Mouse (Mus musculus): ENCODE data around the gene Plscr4.
A peak's percentile ranks its signal among the peaks of the same experiment; 100 is the strongest.

Plscr4 gene

DNA sequence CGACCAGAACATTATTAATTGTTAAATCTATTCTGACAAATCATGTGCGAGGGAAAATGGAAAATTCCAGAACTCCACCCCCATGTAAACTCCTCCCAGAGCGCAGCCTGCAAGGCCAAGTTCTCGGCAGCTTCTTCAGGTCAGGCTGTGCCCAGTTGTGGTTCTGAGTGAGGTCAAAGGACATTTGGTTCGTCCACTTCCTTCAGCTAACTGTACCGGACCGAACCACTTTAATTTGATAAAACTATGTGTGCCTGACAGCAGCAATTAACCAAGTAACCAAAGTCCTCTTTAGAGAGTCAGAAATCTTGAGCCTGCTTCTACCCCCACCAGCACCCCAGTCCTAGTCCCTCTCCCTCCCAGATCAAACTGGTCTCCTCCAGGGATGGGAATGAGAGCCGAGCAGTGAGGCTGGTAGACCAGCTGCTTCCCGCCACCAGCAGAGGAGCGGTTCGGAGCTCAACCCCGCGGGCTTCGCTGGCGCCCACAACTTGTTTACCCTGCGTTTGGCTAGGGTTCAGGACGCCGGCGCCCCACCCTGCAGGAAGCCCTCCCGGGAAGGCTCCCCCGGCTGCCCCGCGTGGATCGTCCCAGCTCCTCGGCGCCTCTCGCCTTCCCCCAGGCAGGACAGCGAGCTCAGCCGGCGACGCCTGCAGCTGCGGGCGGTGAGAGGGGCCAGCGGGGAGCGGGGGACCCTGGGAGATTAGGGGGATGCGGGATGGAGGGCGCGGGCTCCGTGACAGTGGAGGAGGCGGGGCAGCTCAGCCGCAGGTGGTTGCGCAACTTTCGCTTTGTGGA, at the start of gene Plscr4:
Gene Plscr4, plus strand, starts transcription at position 113 of the 798 bp plus-strand sequence.
- DNase-seq (ENCODE audit: low spot score): no peak

- DNase-seq (ENCODE audit: low spot score): no peak
Observed at GRCm38 (mm10) chr9:92410225-92410624, 46.9 kb upstream of the Plscr4 start.

DNA sequence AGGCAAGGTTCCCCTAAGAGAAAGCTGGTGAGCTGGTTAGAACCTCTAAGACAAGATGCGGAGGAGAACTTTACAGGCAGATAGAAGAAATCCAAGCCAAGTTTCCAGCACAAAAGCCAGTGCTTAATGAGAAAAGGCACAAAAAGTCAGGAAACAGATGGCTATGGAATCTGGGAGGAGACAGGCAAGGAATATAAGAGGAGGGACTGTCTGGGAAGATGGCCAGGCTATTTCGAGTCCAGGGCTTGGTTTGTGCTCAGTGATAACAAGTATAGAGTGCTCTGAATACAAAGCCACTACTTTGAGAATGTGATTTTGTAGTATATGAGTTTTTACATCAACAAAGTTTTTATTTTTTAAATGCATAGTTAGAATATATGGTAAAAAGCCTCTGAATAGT, 45.1 kb upstream of the Plscr4 start:
- no peak for DNase-seq (ENCODE audit: low spot score)

DNA sequence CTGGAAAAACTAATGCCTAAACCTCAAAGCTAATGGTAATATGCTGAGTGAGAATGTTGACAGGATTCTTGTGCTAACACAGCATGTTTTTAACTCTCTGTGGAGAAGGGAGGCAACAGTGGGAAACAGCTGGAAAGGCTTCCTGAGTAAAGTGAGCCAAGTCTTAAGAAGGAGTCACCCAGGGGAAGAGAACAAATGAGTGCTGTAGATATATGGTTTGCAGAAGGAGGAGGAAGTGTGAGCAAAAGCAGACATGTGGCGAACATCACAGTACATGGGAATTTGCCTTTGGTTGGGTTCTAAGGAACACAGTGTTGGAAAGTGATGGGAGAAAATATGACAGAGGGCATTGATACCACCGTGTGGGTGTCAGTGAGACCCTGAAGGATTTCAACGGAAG, 43.5 kb upstream of the Plscr4 start:
- no peak for DNase-seq (ENCODE audit: low spot score)

GRCm38 (mm10) chr9:92437781-92438180, 19.4 kb upstream of the Plscr4 start:
- DNase-seq (ENCODE audit: low spot score): no peak

- no peak for DNase-seq (ENCODE audit: low spot score)
Observed at GRCm38 (mm10) chr9:92441468-92441867, 15.7 kb upstream of the Plscr4 start.

DNA sequence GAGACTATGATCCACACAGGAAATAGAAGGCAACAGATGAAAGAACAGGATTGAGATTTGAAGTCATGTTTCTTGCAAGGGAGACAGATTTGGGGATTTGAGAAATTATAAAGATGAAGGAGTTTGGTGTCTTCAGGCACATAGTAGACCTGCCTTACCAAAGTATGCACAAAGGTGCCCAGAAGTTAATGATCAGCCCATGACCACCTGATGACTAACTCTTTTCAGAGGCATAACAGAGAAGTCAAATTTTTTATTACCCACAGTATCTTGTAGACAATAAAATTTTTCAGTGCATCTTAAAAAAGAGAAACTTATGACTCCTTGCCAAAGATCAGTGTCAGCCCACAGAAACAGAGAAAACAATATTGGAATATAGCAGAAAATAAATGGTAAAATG, 12.6 kb upstream of the Plscr4 start:
- DNase-seq (ENCODE audit: low spot score): no peak

- no peak for DNase-seq (ENCODE audit: low spot score)
Observed at GRCm38 (mm10) chr9:92456605-92457004, 568 bp upstream of the Plscr4 start.

DNA sequence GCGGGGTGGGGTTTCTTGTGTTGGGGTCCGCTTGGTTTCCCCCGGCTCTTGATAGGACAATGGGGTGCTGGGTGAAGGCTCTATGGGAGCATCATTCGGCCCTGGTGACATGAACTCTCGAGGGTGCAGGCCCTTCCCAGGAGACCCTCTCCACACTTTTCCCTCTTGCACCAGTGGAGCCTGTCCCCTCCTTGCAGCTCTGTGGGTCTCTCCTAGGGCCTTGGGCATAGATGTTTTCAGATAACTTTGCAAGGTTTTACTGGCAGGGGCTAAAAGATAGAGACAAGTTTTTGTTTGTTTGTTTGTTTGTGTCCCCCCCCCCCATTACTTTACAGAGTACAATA, 858 bp downstream of the Plscr4 start:
- no peak for DNase-seq (ENCODE audit: low spot score)

DNA sequence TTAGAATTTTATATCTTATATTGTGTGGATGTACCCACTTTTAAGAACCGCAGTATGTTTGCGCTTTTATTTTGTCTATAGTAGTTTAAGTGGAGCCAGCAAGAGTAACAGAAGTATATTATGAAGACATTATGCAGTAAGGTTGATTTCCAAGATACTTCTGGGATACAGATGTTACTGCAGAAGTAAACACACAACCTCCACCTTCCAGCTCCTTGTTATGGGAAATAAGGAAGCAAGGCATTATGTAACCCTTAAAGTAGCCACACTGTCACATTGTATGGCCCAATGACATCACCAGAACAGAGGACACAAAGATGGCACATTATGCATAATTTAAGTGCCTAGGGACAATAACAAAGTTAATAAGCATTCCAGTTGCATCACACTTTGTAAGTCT, 1.2 kb downstream of the Plscr4 start:
- no peak for DNase-seq (ENCODE audit: low spot score)

DNA sequence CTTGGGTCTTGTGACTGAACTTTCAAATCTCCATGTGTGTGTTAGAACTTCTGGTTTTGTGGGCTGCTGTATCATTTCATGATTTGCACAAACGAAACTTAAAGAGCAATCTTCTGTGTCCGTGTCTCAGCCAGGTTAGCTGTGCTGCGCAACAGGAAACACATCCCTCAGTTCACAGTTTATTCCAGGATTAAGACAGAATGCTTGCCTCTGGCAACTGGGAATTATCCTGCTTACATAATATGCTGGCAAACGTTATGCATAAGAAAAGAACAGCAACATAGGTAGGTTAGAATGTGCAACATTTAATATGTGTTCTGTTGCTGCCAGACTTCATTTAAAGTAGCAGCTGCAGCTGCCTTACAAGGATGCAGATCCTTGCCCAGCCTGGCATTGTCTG, 10.6 kb downstream of the Plscr4 start:
- no peak for DNase-seq (ENCODE audit: low spot score)

DNA sequence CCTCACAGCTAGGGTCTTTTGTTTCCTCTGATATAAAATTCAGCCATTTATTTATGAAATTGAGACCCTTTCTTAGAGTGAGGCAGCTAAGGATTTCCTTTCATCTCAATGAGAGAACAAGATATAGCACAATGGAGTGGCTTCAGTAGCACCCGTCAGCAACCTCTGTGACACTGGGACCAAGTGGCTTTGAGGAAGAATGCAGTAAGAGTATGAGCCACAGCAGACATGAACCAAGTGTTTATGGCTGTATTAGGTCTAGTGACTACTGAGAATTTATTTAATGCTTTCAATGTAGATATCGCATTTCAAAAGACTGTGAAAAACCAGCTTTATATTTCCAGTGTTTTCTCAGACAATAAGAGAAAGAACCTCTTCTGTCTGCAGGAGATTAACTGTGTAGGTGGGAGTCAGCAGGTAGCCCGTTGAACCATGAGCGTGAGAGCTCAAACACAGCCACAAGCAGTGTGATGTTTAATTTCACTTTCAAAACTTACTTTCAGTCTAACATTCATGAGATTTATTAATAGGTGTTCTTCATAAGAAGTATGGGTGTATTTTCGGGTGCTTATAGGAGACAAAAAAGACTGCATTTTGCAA, 15.2 kb downstream of the Plscr4 start:
- no peak for DNase-seq (ENCODE audit: low spot score)

GRCm38 (mm10) chr9:92473178-92473577, 16.0 kb downstream of the Plscr4 start:
- no peak for DNase-seq (ENCODE audit: low spot score)

GRCm38 (mm10) chr9:92474244-92474643, 17.1 kb downstream of the Plscr4 start:
- no peak for DNase-seq (ENCODE audit: low spot score)

DNA sequence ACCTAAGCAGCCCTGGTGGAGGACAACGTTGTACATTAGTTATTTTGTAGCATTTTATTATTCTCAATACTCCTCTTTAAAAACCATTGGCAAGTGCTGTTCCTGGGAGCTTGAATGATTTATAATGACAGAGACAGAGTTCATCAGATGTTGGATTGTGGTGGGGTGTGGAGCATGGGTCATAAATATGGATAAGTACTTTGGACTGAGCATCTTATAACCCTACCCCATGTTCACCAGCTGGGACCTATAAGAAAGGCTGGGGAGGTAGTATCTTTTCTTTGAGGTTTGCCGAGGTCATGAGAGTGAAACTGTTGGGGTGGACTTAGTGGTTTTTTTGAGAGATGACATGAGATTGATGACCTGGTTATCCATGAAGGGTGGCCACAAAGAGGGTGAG, 24.5 kb downstream of the Plscr4 start:
- DNase-seq (ENCODE audit: low spot score): no peak

DNA sequence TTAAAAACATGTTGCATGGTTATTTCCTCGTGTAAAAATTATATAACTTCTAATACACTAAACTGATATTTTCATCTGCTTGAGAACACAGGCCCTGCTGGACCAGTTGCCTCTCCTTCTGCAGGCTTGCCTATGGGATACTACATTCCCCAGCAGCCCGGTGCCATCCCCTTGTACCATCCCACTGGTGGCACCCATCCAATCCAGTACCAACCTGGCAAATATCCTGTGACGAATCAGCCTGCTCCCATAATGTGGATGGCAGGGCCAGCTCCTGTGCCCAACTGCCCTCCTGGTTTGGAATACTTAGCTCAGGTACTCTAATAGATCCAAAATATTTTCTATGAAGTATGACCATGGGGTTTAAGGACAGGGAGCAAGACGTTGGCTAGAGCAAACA, 25.4 kb downstream of the Plscr4 start:
- no peak for DNase-seq (ENCODE audit: low spot score)

DNA sequence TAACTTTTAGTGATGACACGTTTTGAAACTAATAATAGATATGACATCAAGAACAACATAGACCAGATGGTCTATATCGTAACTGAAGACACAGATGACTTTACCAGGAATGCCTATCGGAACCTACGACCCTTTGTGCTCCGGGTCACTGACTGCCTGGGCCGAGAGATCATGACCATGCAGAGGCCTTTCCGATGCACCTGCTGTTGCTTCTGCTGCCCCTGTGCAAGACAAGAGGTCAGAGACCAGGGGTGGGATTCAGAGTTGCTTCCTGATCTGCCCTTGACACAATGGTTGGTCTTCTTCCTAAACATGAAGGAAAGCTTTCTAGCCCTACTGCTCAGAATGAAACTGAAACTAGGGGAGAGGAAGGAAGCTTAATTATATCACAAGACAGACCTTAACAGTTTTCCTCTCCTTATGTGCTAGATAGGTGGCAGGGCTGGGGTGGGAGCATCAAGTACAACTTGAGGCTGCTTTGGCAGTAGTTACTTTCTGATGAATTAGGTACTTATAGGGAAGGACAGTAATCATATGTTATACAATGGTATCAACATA, 27.6 kb downstream of the Plscr4 start:
- DNase-seq (ENCODE audit: low spot score): no peak

DNA sequence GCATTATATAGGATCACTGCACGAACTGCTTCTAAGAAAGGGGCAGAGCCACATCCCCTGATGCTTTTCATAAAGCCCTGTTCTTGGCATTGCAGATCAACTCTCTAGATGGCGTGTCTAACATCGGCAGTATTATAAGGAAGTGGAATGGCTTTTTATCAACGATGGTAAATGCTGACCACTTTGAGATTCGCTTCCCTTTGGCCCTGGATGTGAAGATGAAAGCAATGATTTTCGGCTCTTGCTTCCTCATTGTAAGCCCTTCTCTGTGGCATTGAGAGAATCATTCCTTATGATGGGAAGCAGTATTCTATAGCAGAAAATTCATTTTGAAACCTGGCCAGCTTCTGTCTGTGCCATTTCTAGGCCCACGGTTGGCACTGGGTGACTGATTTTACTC, 32.7 kb downstream of the Plscr4 start:
- DNase-seq (ENCODE audit: low spot score): no peak

DNA sequence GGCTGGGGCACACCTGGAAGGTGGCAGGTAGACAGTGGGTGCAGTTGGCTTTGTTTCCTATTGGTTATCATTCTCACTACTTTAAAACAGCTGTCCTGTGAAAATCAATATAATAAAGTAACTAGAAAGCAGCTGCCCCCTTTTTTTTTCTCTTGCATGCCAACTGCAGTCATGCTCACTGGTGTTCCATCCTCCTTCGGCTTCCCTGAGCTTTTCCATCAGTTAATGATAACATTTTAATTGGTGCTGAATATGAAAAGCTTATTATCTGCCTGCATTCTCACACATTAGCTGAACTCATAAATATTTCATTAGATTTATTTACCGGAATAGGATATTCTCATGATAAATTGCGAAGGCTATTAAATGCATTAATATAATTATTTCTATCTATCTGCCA, 33.1 kb downstream of the Plscr4 start:
- DNase-seq (ENCODE audit: low spot score): no peak

DNA sequence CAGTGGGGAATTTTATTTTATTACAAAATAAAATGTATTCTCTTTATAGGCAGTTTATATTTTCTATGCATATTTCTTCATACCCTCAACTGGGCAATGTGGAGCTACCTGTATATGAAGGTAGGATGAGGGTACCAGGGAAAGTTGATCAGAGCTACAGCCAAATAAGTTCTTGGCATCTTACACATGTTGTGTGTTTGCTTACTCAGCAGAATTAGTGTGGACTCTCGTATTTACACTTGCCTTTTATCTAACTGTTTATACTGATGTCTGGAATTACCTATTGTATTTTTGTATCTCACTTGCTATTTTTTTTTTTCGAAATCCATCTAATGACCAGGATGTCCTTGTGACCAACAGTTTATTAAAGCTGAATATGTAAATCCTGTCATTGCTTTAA, 34.1 kb downstream of the Plscr4 start:
- DNase-seq (ENCODE audit: low spot score): no peak

- DNase-seq (ENCODE audit: low spot score): peak; percentile 55
Observed at GRCm38 (mm10) chr9:92499710-92500410, 42.7 kb downstream of the Plscr4 start.

DNA sequence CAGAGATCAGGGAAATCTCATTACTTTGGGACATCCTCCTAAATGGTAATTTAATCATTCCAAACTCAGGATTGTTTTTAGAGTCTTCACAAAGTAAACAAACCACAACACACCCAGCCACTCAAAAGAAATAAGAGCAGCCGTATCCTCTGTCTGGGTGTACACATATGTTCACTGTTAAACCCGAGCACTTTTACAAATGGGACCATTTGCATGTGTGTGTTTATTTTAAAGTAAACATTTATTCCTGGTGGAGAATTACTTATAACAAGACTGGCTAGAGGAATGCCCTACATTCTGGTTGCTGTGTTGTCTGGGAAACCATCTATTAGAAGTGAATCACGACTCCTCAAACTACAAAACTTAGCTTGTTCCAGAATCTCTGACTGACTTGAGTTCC, 47.1 kb downstream of the Plscr4 start:
- no peak for DNase-seq (ENCODE audit: low spot score)

DNA sequence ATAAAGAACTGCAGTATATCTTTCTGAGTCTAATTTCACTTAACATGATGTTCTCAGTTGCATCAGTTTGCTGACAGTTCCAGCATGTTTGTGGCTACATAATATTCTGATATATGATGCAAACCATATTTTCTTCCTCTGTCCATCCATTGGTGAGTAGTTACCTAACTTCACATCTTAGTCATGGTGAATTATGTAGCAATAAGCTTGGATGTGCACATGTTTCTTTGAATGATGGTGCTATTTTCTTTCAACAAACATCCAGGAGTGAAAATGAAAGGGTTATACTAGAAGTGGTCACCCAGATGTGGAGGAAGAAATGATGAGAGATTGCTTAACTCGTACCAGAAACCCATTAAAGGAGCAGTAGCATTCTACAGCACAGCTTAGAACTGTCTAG, 47.7 kb downstream of the Plscr4 start:
- DNase-seq (ENCODE audit: low spot score): no peak

Measured in layer of hippocampus, adult 9-10 months (tissue).